Mouse (Mus musculus) heart, adult 2 months (tissue): Measurements from ENCODE around the gene Tbx21.

Experiments
- CTCF ChIP-seq: fragments of 200-600 bp; IDR thresholded peaks from 2 replicates; pipeline ENCODE4 v1.8.1; 2022; ENCODE audit warnings: antibody characterized with exemption, mild to moderate bottlenecking, moderate library complexity
- POLR2A ChIP-seq: fragments of 200-500 bp; IDR thresholded peaks from 2 replicates; pipeline ENCODE4 v1.6.1; 2011; ENCODE audit warnings: mild to moderate bottlenecking, low read depth, low read length, control low read depth; ENCODE audit not compliant: insufficient read depth

DNA sequence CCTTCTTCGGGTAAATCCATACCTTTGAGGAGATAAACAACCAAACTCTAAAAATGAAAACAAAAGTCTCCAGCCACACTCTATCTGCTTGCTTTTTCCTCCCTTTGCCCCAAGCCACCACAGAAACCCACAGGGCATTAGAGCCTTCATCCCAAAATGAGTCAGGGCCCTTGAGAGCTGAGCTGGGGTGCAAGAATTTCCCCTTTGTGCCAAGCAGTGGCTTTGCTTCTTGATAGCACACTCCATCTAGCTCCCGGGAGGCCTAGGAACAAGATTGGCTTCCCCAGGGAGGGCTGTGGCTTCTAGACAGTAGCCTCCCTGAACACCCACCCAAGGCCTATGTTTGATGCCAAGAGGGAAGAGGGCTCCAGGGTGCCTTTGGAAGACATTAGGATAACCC, 16.6 kb upstream of the Tbx21 start:
- TF ChIP-seq CTCF (no peak), POLR2A (no peak)
